Mouse (Mus musculus) E14TG2a.4 (cell line): Measurements from ENCODE around the gene A730061H03Rik.

Experiments
- CTCF ChIP-seq: conservative IDR thresholded peaks from 2 replicates; pipeline ENCODE4 v1.5.1; 2014; ENCODE audit warnings: low read length
- NANOG ChIP-seq: IDR thresholded peaks from 2 replicates; pipeline ENCODE4 v1.6.1; 2014; ENCODE audit warnings: borderline replicate concordance, low read length, mixed read lengths

DNA sequence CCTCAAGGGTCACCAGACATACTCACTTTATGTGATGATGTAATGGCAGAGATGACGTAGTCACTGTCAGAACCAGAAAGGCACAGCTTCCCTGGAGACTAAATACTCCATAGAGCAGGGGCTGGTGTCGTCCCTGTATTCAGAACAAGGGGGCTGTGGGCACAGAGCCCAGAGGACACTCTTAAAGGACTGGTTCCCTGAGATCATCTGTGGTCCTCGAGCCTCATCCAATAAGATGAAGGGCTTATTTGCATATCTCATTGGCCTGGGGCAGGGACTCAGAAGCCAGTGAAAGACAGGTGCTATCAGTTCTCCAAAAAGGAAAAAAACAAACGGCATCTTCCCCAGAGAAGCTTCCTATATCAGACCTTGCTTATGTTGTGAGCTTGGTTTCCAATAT, 36.1 kb downstream of the A730061H03Rik start:
- no peak for TF ChIP-seq CTCF
- TF ChIP-seq NANOG, result no peak
